Mouse (Mus musculus): ENCODE data around the gene Atg16l1. TPM values are rescaled to one million over a fixed set of nuclear protein-coding genes. Genes with fewer than 3 reads are reported as not detected.

Atg16l1 gene
- polyA plus RNA-seq, 1 experiment from 2014 or later = 31.5 TPM

- ATAC-seq (ENCODE audit: insufficient read depth) = no peak
- Histone ChIP-seq H3K9me3 (ENCODE audit: low read depth, low read length) (no peaks in the 10 kb centered on the region), H3K4me2 (no peak overlapping the region), H3K4me1 (ENCODE audit: insufficient read depth) (no peaks in the 10 kb centered on the region), H3K27me3 (ENCODE audit: insufficient read depth, low read length) (no peaks in the 10 kb centered on the region), H3K9ac (no peak overlapping the region), H3K36me3 (ENCODE audit: insufficient read depth) (no peaks in the 10 kb centered on the region), H3K4me3 (ENCODE audit: low read depth, low read length) (no peak overlapping the region), H3K27ac (ENCODE audit: low read depth) (no peak overlapping the region)
- DNase-seq = no peak
- no peak for TF ChIP-seq CTCF (IDR thresholded peaks at IDR 0.05; ENCODE audit: low read depth)
- WGBS = 69% methylated on average over 6 of the region's 6 CpGs
Observed at GRCm38 (mm10) chr1:87740584-87741290, 14.9 kb upstream of the Atg16l1 start.

GRCm38 (mm10) chr1:87749360-87749973, 6.2 kb upstream of the Atg16l1 start:
- no peak for DNase-seq
- TF ChIP-seq CTCF (IDR thresholded peaks at IDR 0.05; ENCODE audit: low read depth) = no peak
- no peak overlapping the region for H3K27ac ChIP-seq (ENCODE audit: low read depth)
- H3K4me1 ChIP-seq (ENCODE audit: insufficient read depth) = no peaks in the 10 kb centered on the region
- no peaks in the 10 kb centered on the region for H3K9me3 ChIP-seq (ENCODE audit: low read depth, low read length)
- no peaks in the 10 kb centered on the region for H3K36me3 ChIP-seq (ENCODE audit: insufficient read depth)
- H3K9ac ChIP-seq = no peak overlapping the region
- no peak for ATAC-seq (ENCODE audit: insufficient read depth)
- H3K27me3 ChIP-seq (ENCODE audit: insufficient read depth, low read length) = no peaks in the 10 kb centered on the region
- no peak overlapping the region for H3K4me3 ChIP-seq (ENCODE audit: low read depth, low read length)
- H3K4me2 ChIP-seq = no peak overlapping the region

- WGBS = 87% methylated on average over 3 of the region's 3 CpGs
- no peak overlapping the region for H3K4me3 ChIP-seq (ENCODE audit: low read depth, low read length)
- H3K4me1 ChIP-seq (ENCODE audit: insufficient read depth) = no peaks in the 10 kb centered on the region
Observed at GRCm38 (mm10) chr1:87763821-87764220, 8.2 kb downstream of the Atg16l1 start.

GRCm38 (mm10) chr1:87765741-87766140, 10.1 kb downstream of the Atg16l1 start:
- Histone ChIP-seq H3K27me3 (ENCODE audit: insufficient read depth, low read length) (no peaks in the 10 kb centered on the region), H3K9me3 (ENCODE audit: low read depth, low read length) (no peaks in the 10 kb centered on the region), H3K9ac (no peak overlapping the region), H3K27ac (ENCODE audit: low read depth) (no peak overlapping the region), H3K4me1 (ENCODE audit: insufficient read depth) (no peaks in the 10 kb centered on the region), H3K4me2 (no peak overlapping the region), H3K4me3 (ENCODE audit: low read depth, low read length) (no peak overlapping the region), H3K36me3 (ENCODE audit: insufficient read depth) (peaks cover 88% of the 10 kb centered on the region)
- ATAC-seq (ENCODE audit: insufficient read depth) = no peak
- DNase-seq = no peak
- WGBS = 94% methylated on average over 2 of the region's 2 CpGs
- TF ChIP-seq CTCF (IDR thresholded peaks at IDR 0.05; ENCODE audit: low read depth) = no peak

More at GRCm38 (mm10) chr1:87763821-87764220, 8.2 kb downstream of the Atg16l1 start:
- Histone ChIP-seq H3K9me3 (ENCODE audit: low read depth, low read length) (no peaks in the 10 kb centered on the region), H3K36me3 (ENCODE audit: insufficient read depth) (peaks cover 87% of the 10 kb centered on the region), H3K27me3 (ENCODE audit: insufficient read depth, low read length) (no peaks in the 10 kb centered on the region), H3K4me2 (no peak overlapping the region), H3K9ac (no peak overlapping the region), H3K27ac (ENCODE audit: low read depth) (no peak overlapping the region)
- TF ChIP-seq CTCF (IDR thresholded peaks at IDR 0.05; ENCODE audit: low read depth) = no peak
- ATAC-seq (ENCODE audit: insufficient read depth) (no peak), DNase-seq (no peak)

GRCm38 (mm10) chr1:87766233-87766632, 10.6 kb downstream of the Atg16l1 start:
- no peak overlapping the region for H3K27ac ChIP-seq (ENCODE audit: low read depth)
- peak; percentile 70 for TF ChIP-seq CTCF (IDR thresholded peaks at IDR 0.05; ENCODE audit: low read depth)
- peaks cover 89% of the 10 kb centered on the region for H3K36me3 ChIP-seq (ENCODE audit: insufficient read depth)
- DNase-seq (peak; percentile 34), ATAC-seq (ENCODE audit: insufficient read depth) (no peak)
- no peaks in the 10 kb centered on the region for H3K4me1 ChIP-seq (ENCODE audit: insufficient read depth)
- no peak overlapping the region for H3K4me3 ChIP-seq (ENCODE audit: low read depth, low read length)
- WGBS = 80% methylated on average over 3 of the region's 3 CpGs
- H3K27me3 ChIP-seq (ENCODE audit: insufficient read depth, low read length) = no peaks in the 10 kb centered on the region
- no peaks in the 10 kb centered on the region for H3K9me3 ChIP-seq (ENCODE audit: low read depth, low read length)
- no peak overlapping the region for H3K9ac ChIP-seq
- no peak overlapping the region for H3K4me2 ChIP-seq

GRCm38 (mm10) chr1:87769263-87769662, 13.6 kb downstream of the Atg16l1 start:
- TF ChIP-seq CTCF (IDR thresholded peaks at IDR 0.05; ENCODE audit: low read depth) = no peak
- no peak overlapping the region for H3K4me2 ChIP-seq
- DNase-seq = no peak
- whole genome bisulfite sequencing = 97% methylated on average over 2 of the region's 2 CpGs
- H3K4me1 ChIP-seq (ENCODE audit: insufficient read depth) = no peaks in the 10 kb centered on the region
- no peaks in the 10 kb centered on the region for H3K27me3 ChIP-seq (ENCODE audit: insufficient read depth, low read length)
- no peak overlapping the region for H3K27ac ChIP-seq (ENCODE audit: low read depth)
- no peak for ATAC-seq (ENCODE audit: insufficient read depth)
- peaks cover 87% of the 10 kb centered on the region for H3K36me3 ChIP-seq (ENCODE audit: insufficient read depth)
- no peak overlapping the region for H3K4me3 ChIP-seq (ENCODE audit: low read depth, low read length)
- no peak overlapping the region for H3K9ac ChIP-seq
- no peaks in the 10 kb centered on the region for H3K9me3 ChIP-seq (ENCODE audit: low read depth, low read length)

GRCm38 (mm10) chr1:87770486-87770885, 14.8 kb downstream of the Atg16l1 start:
- peaks cover 87% of the 10 kb centered on the region for H3K36me3 ChIP-seq (ENCODE audit: insufficient read depth)
- H3K27me3 ChIP-seq (ENCODE audit: insufficient read depth, low read length) = no peaks in the 10 kb centered on the region
- H3K27ac ChIP-seq (ENCODE audit: low read depth) = no peak overlapping the region
- ATAC-seq (ENCODE audit: insufficient read depth) (no peak), DNase-seq (no peak)
- no peak overlapping the region for H3K9ac ChIP-seq
- TF ChIP-seq CTCF (IDR thresholded peaks at IDR 0.05; ENCODE audit: low read depth) = no peak
- no peak overlapping the region for H3K4me3 ChIP-seq (ENCODE audit: low read depth, low read length)
- 90% methylated on average over 3 of the region's 3 CpGs for WGBS
- H3K4me2 ChIP-seq = no peak overlapping the region
- no peaks in the 10 kb centered on the region for H3K9me3 ChIP-seq (ENCODE audit: low read depth, low read length)
- no peaks in the 10 kb centered on the region for H3K4me1 ChIP-seq (ENCODE audit: insufficient read depth)
